Mouse (Mus musculus): ENCODE results near the gene Csmd2. TPM values are rescaled to one million over a fixed set of nuclear protein-coding genes. Genes with fewer than 3 reads are reported as not detected.

Gene Csmd2
- polyA plus RNA-seq, 1 experiment from 2014 or later = 0.05 TPM

DNA sequence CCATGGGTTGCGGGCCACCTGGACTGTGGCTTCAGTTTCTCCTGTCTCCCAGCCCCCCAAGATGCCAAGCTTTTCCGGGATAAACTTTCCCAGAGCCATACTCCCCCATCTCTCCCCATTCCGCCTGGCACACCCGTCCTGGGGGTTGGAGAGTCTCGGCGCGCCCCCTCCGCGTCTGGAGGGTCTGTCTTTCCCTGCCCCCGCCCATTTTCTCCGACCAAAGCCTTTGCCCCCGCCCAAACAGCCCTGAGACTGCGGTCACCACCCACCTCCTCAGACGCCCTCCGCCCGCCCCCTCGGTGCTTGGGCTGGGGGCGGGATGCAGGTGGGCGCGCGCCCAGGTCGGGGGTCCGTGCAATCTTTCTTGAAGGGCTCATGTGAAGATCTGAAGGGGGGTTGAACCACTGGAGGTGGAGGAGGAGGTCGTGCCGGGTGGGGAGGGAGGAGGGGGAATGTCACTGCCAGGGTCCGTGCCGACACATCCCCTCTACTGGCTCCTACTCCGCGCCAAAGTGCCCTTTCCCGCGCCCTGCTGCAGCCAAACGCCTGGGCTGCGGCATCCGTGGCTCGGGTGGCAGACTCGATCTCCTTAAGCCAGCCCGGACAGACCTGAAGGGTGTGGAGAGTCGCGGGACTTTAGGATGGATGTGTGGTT is 996 bp downstream of the Csmd2 start:
- no peak overlapping the region for H3K9ac ChIP-seq (ENCODE audit: low read depth, low read length)
- no peaks in the 10 kb centered on the region for H3K36me3 ChIP-seq (ENCODE audit: control insufficient read depth, insufficient read depth)
- TF ChIP-seq CTCF (IDR thresholded peaks at IDR 0.05; ENCODE audit: low read depth) = no peak
- H3K27ac ChIP-seq (ENCODE audit: low read depth, low read length) = no peak overlapping the region
- peaks cover 45% of the 10 kb centered on the region for H3K27me3 ChIP-seq (replicated peaks; ENCODE audit: control insufficient read depth, insufficient read depth, low read length)
- no peaks in the 10 kb centered on the region for H3K9me3 ChIP-seq (ENCODE audit: control insufficient read depth)
- peak overlapping the region; percentile 52 for H3K4me2 ChIP-seq (replicated peaks; ENCODE audit: low read depth)
- no peak overlapping the region for H3K4me3 ChIP-seq (ENCODE audit: low read depth, low read length)
- WGBS = 2% methylated on average over 38 of the region's 39 CpGs
- ATAC-seq = no peak
- H3K4me1 ChIP-seq (replicated peaks; ENCODE audit: control insufficient read depth, insufficient read depth, low read length) = no peaks in the 10 kb centered on the region

DNA sequence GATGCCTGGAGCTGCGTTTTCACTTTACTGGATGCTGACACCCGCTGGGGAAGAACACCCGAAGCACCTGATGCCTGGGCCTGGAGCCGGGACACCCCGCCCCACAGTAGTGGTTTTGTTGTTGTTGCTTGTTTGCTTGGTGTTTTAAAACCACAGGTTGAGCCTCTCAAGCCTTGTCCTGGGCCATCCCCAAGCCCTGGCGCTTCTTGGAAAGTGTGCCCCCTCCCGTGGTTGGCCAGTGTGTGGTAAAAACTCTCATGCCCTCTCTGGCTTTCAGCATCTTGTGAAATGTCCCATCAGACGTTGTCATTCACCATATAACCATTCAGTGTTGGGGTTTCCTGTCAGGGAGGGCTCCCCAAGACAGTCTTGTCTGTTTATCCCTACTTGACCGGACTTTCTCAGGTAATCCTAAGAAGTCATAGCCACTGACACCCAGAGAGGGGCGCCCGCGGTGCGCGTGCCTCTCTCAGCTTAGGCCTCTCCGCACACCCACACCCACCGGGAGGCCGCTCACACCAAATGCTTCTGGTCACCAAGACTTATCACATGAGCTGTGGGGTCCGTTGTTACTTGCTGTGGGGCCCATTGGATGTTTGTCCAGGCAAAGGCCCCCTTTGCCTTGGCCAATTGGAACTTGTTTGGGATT is 1.8 kb downstream of the Csmd2 start:
- H3K27me3 ChIP-seq (replicated peaks; ENCODE audit: control insufficient read depth, insufficient read depth, low read length) = peaks cover 45% of the 10 kb centered on the region

DNA sequence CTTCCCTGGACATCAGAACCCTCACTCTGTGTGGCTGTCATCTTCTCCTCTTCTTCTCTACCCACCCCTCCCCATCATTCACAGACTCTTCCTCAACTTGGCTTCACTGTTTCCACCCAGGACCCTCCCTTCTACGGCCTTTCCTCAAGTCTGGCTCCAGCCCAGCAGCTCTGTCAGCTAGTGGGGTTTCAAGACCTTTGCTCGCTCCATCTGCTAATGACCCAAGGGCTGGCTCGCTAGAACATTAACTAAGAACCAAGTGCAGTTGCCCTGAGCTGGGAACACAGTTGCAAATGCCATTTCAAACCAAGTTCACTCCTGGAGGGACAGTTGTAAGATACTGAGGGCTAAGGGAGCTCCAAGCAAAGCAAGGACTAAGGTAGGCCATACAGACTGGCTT is 11.6 kb downstream of the Csmd2 start:
- Histone ChIP-seq H3K27me3 (replicated peaks; ENCODE audit: control insufficient read depth, insufficient read depth, low read length) (no peaks in the 10 kb centered on the region), H3K4me1 (replicated peaks; ENCODE audit: control insufficient read depth, insufficient read depth, low read length) (no peaks in the 10 kb centered on the region), H3K4me3 (ENCODE audit: low read depth, low read length) (no peak overlapping the region), H3K4me2 (replicated peaks; ENCODE audit: low read depth) (no peak overlapping the region), H3K9me3 (ENCODE audit: control insufficient read depth) (no peaks in the 10 kb centered on the region), H3K27ac (ENCODE audit: low read depth, low read length) (no peak overlapping the region), H3K36me3 (ENCODE audit: control insufficient read depth, insufficient read depth) (no peaks in the 10 kb centered on the region), H3K9ac (ENCODE audit: low read depth, low read length) (no peak overlapping the region)
- ATAC-seq = no peak
- 74% methylated on average over 3 of the region's 3 CpGs for WGBS
- no peak for TF ChIP-seq CTCF (IDR thresholded peaks at IDR 0.05; ENCODE audit: low read depth)

More for the DNA sequence above, 1.8 kb downstream of the Csmd2 start:
- H3K4me1 ChIP-seq (replicated peaks; ENCODE audit: control insufficient read depth, insufficient read depth, low read length) = no peaks in the 10 kb centered on the region
- H3K9me3 ChIP-seq (ENCODE audit: control insufficient read depth) = no peaks in the 10 kb centered on the region
- no peak overlapping the region for H3K4me3 ChIP-seq (ENCODE audit: low read depth, low read length)
- TF ChIP-seq CTCF (IDR thresholded peaks at IDR 0.05; ENCODE audit: low read depth) = peak; percentile 32
- 11% methylated on average over 18 of the region's 18 CpGs for WGBS
- no peak overlapping the region for H3K9ac ChIP-seq (ENCODE audit: low read depth, low read length)
- no peak overlapping the region for H3K4me2 ChIP-seq (replicated peaks; ENCODE audit: low read depth)
- ATAC-seq = no peak
- H3K27ac ChIP-seq (ENCODE audit: low read depth, low read length) = no peak overlapping the region
- H3K36me3 ChIP-seq (ENCODE audit: control insufficient read depth, insufficient read depth) = no peaks in the 10 kb centered on the region

DNA sequence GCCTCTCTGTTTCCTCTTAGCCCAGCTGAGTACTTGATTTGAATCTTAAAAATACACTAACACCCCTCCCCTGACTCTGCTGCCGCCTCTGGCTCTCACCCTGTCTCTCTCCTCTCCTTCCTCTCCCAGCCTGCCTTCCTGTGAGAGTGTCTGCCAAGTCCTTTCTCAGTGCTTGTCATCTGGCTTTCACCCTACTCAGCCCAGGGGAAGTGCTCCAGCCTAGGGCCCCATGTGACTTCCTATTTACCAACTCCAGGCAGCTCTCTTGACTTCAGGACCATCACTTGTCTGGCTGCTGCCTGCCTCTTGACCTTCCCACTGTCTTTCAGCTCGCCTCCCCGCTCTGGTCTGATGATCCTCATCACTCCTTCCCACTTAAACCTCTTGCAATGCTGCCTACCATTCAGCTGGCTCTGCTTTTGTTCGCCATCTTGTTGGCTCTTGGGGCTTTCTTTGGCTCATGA is 15.0 kb downstream of the Csmd2 start:
- no peak overlapping the region for H3K9ac ChIP-seq (ENCODE audit: low read depth, low read length)
- H3K4me1 ChIP-seq (replicated peaks; ENCODE audit: control insufficient read depth, insufficient read depth, low read length) = no peaks in the 10 kb centered on the region
- no peak overlapping the region for H3K27ac ChIP-seq (ENCODE audit: low read depth, low read length)
- no peaks in the 10 kb centered on the region for H3K36me3 ChIP-seq (ENCODE audit: control insufficient read depth, insufficient read depth)
- no peaks in the 10 kb centered on the region for H3K9me3 ChIP-seq (ENCODE audit: control insufficient read depth)
- 65% methylated on average over 4 of the region's 4 CpGs for WGBS
- H3K4me3 ChIP-seq (ENCODE audit: low read depth, low read length) = no peak overlapping the region
- ATAC-seq = no peak
- H3K27me3 ChIP-seq (replicated peaks; ENCODE audit: control insufficient read depth, insufficient read depth, low read length) = no peaks in the 10 kb centered on the region
- TF ChIP-seq CTCF (IDR thresholded peaks at IDR 0.05; ENCODE audit: low read depth) = no peak
- no peak overlapping the region for H3K4me2 ChIP-seq (replicated peaks; ENCODE audit: low read depth)

DNA sequence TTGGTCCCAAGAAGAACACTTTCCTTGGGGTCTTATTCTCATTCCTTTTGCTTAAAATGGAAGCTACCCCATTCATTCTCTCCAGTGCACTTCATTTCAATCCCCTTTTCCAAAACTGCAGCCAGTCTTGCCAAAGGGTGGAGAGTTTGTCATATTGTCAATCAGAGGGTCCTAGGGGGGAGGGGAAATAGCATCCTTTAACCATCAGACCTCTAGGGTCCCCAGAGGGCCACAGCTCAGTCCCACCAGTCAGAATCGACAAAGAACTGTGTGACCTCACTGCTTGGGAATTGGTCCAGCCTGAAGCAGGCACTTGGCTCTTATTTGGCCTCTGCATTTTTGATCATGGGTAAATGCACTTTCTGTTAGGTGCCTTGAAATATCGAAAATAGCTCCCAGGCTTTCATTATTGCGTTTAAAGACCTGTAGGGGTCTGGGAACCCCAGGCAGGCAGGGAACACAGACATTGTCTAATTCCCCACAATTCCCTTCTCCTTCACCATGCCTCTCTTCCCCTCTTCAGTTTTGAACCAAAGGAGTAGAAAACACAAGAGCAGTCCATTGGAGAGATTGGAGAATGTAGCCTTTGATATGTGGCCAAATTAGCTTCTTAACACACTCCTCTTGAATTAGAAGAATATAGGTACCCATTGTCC is 17.3 kb downstream of the Csmd2 start:
- no peaks in the 10 kb centered on the region for H3K27me3 ChIP-seq (replicated peaks; ENCODE audit: control insufficient read depth, insufficient read depth, low read length)
- H3K4me1 ChIP-seq (replicated peaks; ENCODE audit: control insufficient read depth, insufficient read depth, low read length) = no peaks in the 10 kb centered on the region
- no peaks in the 10 kb centered on the region for H3K9me3 ChIP-seq (ENCODE audit: control insufficient read depth)
- no peak overlapping the region for H3K4me2 ChIP-seq (replicated peaks; ENCODE audit: low read depth)
- no peak overlapping the region for H3K9ac ChIP-seq (ENCODE audit: low read depth, low read length)
- WGBS = 65% methylated on average over 3 of the region's 3 CpGs
- H3K27ac ChIP-seq (ENCODE audit: low read depth, low read length) = no peak overlapping the region
- no peaks in the 10 kb centered on the region for H3K36me3 ChIP-seq (ENCODE audit: control insufficient read depth, insufficient read depth)
- ATAC-seq = no peak
- TF ChIP-seq CTCF (IDR thresholded peaks at IDR 0.05; ENCODE audit: low read depth) = no peak
- no peak overlapping the region for H3K4me3 ChIP-seq (ENCODE audit: low read depth, low read length)

DNA sequence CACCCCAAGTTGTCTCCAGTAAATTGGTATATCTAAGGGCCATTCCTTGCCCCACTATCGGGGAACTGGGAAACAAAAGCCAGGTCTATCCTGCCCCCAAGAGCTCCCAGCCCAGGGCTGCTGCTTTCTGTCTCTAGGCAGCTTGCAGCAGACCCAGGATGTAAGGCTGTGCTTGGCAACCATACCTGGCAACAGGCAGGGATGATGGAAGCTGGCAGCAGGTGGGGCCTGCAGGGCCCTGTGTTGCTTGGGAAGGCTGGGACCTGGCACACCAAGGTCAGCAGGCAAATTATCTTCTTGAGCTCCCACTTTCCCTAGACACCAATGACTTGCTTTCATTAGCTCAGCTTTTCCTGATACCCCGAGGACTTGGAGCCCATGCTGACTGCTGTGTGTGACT is 31.8 kb downstream of the Csmd2 start:
- TF ChIP-seq CTCF (IDR thresholded peaks at IDR 0.05; ENCODE audit: low read depth) = no peak
- no peak for ATAC-seq
- Histone ChIP-seq H3K4me2 (replicated peaks; ENCODE audit: low read depth) (no peak overlapping the region), H3K9me3 (ENCODE audit: control insufficient read depth) (no peaks in the 10 kb centered on the region), H3K27me3 (replicated peaks; ENCODE audit: control insufficient read depth, insufficient read depth, low read length) (no peaks in the 10 kb centered on the region), H3K9ac (ENCODE audit: low read depth, low read length) (no peak overlapping the region), H3K36me3 (ENCODE audit: control insufficient read depth, insufficient read depth) (no peaks in the 10 kb centered on the region), H3K4me1 (replicated peaks; ENCODE audit: control insufficient read depth, insufficient read depth, low read length) (no peaks in the 10 kb centered on the region), H3K27ac (ENCODE audit: low read depth, low read length) (no peak overlapping the region), H3K4me3 (ENCODE audit: low read depth, low read length) (no peak overlapping the region)
- 71% methylated on average over 2 of the region's 2 CpGs for WGBS

Measured in intestine, postnatal 0 days (tissue).